Mouse (Mus musculus): ENCODE measurements around the gene Mrps27.

DNA sequence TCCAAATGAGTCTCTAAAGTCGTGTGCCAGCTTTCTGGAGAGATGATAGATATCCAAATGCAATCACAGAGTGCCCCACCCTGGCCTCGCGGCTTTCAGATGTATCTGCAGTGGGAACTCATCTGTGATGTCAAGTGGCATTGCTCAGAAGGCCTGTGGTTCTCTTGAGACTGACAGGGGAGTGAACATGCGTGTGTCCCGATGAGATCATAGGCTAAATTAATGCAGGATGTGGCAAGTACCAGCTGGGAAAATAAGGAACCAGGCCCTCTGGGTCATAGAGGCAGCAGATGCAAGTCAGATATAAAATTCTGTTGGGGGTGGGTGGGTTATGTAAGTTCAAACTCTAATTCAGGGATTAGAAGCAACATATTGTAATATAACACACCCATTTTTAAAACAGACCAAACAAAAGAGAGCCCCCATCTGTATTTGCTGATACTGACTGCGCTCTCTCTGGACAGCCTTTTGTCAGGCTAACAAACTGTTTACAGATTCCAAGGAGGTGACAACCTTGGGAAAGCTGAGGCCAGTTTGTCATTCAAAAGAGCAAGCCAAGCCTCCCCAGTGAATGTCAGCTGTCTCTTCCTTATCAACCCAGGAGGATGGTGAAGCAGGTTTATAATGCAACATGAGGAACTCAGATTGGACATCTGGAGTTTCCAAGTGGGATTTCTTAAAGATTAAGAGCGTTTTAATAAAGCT, 20.8 kb upstream of the Mrps27 start:
- TF ChIP-seq FLI1 (IDR thresholded peaks at IDR 0.05; ENCODE audit: low read length): no peak
- TF ChIP-seq GATA1 (IDR thresholded peaks at IDR 0.05; ENCODE audit: borderline replicate concordance, low read length): no peak
